Mouse (Mus musculus): Measurements from ENCODE around the gene Lrrn2.

DNA sequence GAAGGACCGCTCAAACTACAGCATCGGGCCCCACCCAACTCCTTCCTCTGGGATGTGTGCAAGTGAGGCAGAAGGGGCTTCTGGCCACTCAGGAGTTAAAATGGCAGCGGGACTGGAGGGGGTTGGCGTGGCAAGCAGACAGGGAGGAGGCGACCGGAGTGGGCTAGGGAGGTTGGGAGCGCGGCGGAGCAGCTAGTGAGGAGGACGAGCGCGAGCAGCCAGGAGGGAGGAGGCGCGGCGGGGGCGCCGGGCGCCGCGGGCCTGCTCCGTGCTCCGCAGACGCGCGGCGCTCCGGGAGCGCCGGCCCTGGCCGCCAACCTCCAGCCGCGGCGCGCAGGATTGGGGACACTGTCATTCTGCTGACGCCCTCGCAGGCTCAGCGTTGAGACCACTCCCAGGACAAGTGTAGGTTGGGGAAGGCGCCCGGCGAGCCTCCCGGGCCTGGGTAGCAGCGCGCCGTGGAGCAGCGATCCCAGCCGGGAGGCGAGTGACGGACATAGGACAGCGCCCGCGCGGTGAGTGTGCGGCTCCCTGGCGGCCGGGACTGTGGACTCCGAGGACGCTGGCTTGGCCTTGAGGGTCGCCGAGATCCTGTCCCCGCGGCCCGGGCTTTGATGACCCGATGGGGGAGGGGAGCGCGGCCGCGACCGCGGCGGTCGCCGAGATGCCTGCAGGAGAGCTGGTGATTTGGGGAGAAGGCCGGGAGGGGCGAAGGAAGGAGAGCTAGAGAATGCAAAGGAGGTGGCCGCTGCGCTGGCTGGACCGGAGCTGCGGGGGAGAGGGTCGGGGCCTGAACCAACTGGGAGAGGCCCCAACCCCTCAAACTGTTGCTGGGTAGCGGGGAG is at the start of gene Lrrn2:
- no peak for TF ChIP-seq CTCF (IDR thresholded peaks at IDR 0.05 in 2 of 3, conservative IDR thresholded peaks at IDR 0.05 in 1 of 3; ENCODE audit: control insufficient read depth in 1 of 3, insufficient read depth in 1 of 3, low read depth in 2 of 3, low read length in 3 of 3, poor library complexity in 1 of 3, severe bottlenecking in 1 of 3)
- no peak for TF ChIP-seq ZKSCAN1 (IDR thresholded peaks at IDR 0.05; ENCODE audit: low read depth, low read length)
- no peak for TF ChIP-seq CHD2 (IDR thresholded peaks at IDR 0.05; ENCODE audit: low read length)
- no peak for TF ChIP-seq POLR2A (IDR thresholded peaks at IDR 0.05; ENCODE audit: control insufficient read depth in 1 of 2, insufficient read depth in 1 of 2, low read depth in 1 of 2, low read length in 2 of 2, poor library complexity in 1 of 2)
- TF ChIP-seq UBTF (IDR thresholded peaks at IDR 0.05; ENCODE audit: borderline replicate concordance, insufficient read depth, low read depth, low read length) = no peak
- no peak for TF ChIP-seq ZMIZ1 (IDR thresholded peaks at IDR 0.05; ENCODE audit: low read depth, low read length)
- no peak for TF ChIP-seq EP300 (IDR thresholded peaks at IDR 0.05; ENCODE audit: low read depth in 1 of 2, low read length in 2 of 2)
- TF ChIP-seq MAX (IDR thresholded peaks at IDR 0.05; ENCODE audit: low read length) = no peak
- no peak for TF ChIP-seq ZNF384 (IDR thresholded peaks at IDR 0.05; ENCODE audit: low read depth, low read length)
- no peak for TF ChIP-seq GATA1 (IDR thresholded peaks at IDR 0.05; ENCODE audit: low read depth, low read length)
- no peak for TF ChIP-seq POLR2AphosphoS5 (IDR thresholded peaks at IDR 0.05; ENCODE audit: borderline replicate concordance, low read depth, low read length)
- TF ChIP-seq GABPA (IDR thresholded peaks at IDR 0.05; ENCODE audit: low read depth, low read length) = no peak
- TF ChIP-seq MYC (IDR thresholded peaks at IDR 0.05; ENCODE audit: low read depth, low read length) = no peak
- no peak for TF ChIP-seq MEF2A (IDR thresholded peaks at IDR 0.05; ENCODE audit: extremely low read depth, insufficient replicate concordance, low read depth, low read length, poor library complexity, severe bottlenecking)
